Mouse (Mus musculus) forebrain, embryonic 14.5 days (tissue): ENCODE measurements around the gene Dhrs4. TPM values are rescaled to one million over a fixed set of nuclear protein-coding genes. Genes with fewer than 3 reads are reported as not detected.

Experiments
- ATAC-seq: fragments of 200-750 bp; cut with Nextera tagmentation; 2 replicates; pipeline ENCODE4 v1.8.0; 2017; ENCODE audit warnings: mild to moderate bottlenecking, moderate library complexity
- DNase-seq: peaks from one replicate; pipeline ENCODE4 v3.0.0-alpha.2; 2015; ENCODE audit warnings: low spot score
- H3K27ac ChIP-seq: fragments of 300-500 bp; sonication (generic); 2 replicates; pipeline ENCODE4 v1.5.1; 2014; ENCODE audit warnings: low read depth, mild to moderate bottlenecking, control low read depth, low read length, moderate library complexity
- H3K27me3 ChIP-seq: fragments of 300-500 bp; sonication (generic); replicated peaks from 2 replicates; pipeline ENCODE4 v1.6.1; 2014; ENCODE audit warnings: low read length, control low read depth, mixed read lengths; ENCODE audit not compliant: control insufficient read depth, insufficient read depth
- H3K36me3 ChIP-seq: fragments of 300-500 bp; sonication (generic); 2 replicates; pipeline ENCODE4 v1.6.1; 2014; ENCODE audit warnings: low read length, control low read depth; ENCODE audit not compliant: control insufficient read depth, insufficient read depth
- H3K4me1 ChIP-seq: fragments of 300-500 bp; sonication (generic); 2 replicates; pipeline ENCODE4 v1.6.1; 2014; ENCODE audit warnings: antibody characterized with exemption, low read length, control low read depth; ENCODE audit not compliant: control insufficient read depth, insufficient read depth
- H3K4me2 ChIP-seq: fragments of 300-500 bp; sonication (generic); 2 replicates; pipeline ENCODE4 v1.6.1; 2014; ENCODE audit warnings: mild to moderate bottlenecking, control low read depth, low read length
- H3K4me3 ChIP-seq: fragments of 300-500 bp; sonication (generic); 2 replicates; pipeline ENCODE4 v1.5.1; 2014; ENCODE audit warnings: low read depth, low read length, control low read depth
- H3K9ac ChIP-seq: fragments of 300-500 bp; sonication (generic); 2 replicates; pipeline ENCODE4 v1.6.1; 2014; ENCODE audit warnings: mild to moderate bottlenecking, low read length, control low read depth, moderate library complexity
- H3K9me3 ChIP-seq: fragments of 300-500 bp; sonication (generic); replicated peaks from 2 replicates; pipeline ENCODE4 v1.6.1; 2016; ENCODE audit warnings: low read length, control low read depth, mixed read lengths; ENCODE audit not compliant: control insufficient read depth
- WGBS: fragments of 180-500 bp; shearing (Covaris S2); extraction: QIAGEN DNeasy Blood & Tissue Kit; methylation state at CpG from one replicate; pipeline ENCODE4 v1.1.7; 2014; 5-methylcytosine and 5-hydroxymethylcytosine counted together
- polyA plus RNA-seq: library from polyadenylated mRNA; unstranded; fragments of >200 nt; fragmentation: Nextera tagmentation; extraction: Ambion mirVana; gene quantifications from 2 replicates; pipeline ENCODE4 v1.2.1, GENCODE M21; 2014

The Dhrs4 gene
- polyA plus RNA-seq, 1 experiment from 2014 or later: 31.1 TPM

DNA sequence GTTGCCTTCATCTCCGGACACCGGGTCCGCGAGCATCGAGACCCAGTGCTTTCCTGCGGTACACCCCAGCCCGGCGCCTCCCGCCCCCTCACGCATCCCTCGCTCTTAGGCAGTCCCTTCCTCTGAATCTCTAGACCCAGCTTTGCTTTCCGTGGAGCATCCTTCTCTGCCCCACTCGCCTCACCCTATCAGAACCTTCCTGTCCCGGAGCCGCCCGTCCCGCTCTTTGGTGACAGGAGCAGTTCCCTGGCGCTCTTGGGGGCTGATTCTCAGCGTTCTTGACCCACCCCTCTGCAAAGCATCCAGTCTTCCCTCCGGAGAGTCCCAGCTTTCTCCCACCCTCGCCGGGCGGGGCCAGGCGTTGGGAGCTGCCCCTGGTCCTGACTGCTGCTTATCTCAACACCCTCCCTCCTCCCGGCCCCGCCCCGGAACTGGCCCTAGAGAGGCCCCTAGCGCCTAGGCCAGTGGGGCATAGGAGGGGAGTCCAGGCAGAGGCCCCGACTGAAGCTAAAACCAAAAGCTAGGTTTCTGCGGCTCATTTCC lies 12.8 kb downstream of the Dhrs4 start:
- Histone ChIP-seq H3K27ac (peak overlapping the region; percentile 95), H3K27me3 (no peaks in the 10 kb centered on the region), H3K9me3 (no peaks in the 10 kb centered on the region), H3K4me3 (peak overlapping the region; percentile 78), H3K4me1 (peaks cover 6% of the 10 kb centered on the region), H3K4me2 (peak overlapping the region; percentile 82), H3K9ac (peak overlapping the region; percentile 95), H3K36me3 (peaks cover 28% of the 10 kb centered on the region)
- WGBS: under 1% methylated on average over 30 of the region's 30 CpGs
- DNase-seq (peak; percentile 68), ATAC-seq (peak; percentile 70)

DNA sequence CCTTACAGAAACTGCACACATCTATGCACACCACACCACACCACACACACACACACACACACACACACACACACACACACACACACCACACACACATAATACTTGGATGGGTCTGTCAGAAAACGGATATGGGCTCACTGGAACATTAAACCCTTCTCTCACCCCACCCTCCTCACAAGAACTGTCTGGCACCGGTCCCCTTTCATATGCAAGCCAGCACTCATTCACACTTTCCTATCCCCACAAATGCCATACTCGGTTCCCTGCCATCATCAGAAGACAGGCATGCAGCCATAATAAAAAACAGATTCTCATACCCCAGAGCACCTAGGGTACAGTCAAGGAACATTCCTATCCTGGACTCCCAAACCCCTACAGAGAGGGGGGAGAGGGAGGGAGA lies 13.5 kb downstream of the Dhrs4 start:
- H3K27ac ChIP-seq: peak overlapping the region; percentile 95; the same call in 1 of the 2 replicates
- ATAC-seq: peak; percentile 30; the same call in 1 of the 2 replicates
- peaks cover 6% of the 10 kb centered on the region for H3K4me1 ChIP-seq
- peak overlapping the region; percentile 95 for H3K9ac ChIP-seq
- H3K36me3 ChIP-seq: peaks cover 35% of the 10 kb centered on the region
- H3K9me3 ChIP-seq: no peaks in the 10 kb centered on the region
- DNase-seq: peak; percentile 77
- H3K4me3 ChIP-seq: peak overlapping the region; percentile 78
- peak overlapping the region; percentile 82 for H3K4me2 ChIP-seq
- WGBS: 46% methylated on average over 3 of the region's 3 CpGs
- H3K27me3 ChIP-seq: no peaks in the 10 kb centered on the region

DNA sequence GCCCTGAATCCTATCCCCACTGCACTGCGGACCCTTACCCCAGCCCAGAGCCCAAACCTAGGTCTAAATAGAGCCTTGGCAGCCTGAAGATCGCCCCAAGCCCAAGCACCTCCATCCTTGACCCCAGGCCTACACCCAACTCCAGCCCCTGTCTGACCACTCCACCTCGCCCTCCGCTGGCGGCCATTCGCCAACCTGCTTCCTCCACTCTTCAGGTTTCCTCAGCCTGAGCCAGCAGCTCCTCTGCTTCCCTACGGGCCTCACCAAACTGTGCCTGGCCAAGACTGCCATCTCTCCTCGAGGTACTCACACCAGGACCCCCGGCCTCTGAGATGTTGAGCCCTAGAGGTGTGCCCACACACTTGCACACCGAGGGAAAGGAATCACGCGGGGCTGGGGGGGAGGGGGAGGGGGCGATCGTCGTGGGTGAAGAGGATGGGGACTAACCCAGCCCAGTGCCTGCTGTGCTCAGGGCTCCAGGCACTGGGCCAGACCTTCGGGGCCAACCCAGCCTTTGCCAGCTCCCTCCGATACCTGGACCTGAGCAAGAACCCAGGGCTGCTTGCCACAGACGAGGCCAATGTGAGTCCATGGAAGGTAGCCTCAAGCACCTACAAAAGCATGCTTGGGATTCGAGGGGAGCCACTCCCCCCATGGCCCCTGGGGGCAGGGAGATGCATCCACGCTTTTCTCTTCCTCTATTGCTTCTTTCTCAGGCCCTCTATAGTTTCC lies 17.1 kb downstream of the Dhrs4 start:
- Histone ChIP-seq H3K9ac (no peak overlapping the region), H3K4me2 (no peak overlapping the region), H3K36me3 (peaks cover 66% of the 10 kb centered on the region), H3K27ac (no peak overlapping the region), H3K27me3 (no peaks in the 10 kb centered on the region), H3K4me3 (no peak overlapping the region), H3K9me3 (no peaks in the 10 kb centered on the region), H3K4me1 (peaks cover 3% of the 10 kb centered on the region; the same call in 1 of the 2 replicates)
- ATAC-seq (no peak), DNase-seq (no peak)
- WGBS: 73% methylated on average over 20 of the region's 20 CpGs

DNA sequence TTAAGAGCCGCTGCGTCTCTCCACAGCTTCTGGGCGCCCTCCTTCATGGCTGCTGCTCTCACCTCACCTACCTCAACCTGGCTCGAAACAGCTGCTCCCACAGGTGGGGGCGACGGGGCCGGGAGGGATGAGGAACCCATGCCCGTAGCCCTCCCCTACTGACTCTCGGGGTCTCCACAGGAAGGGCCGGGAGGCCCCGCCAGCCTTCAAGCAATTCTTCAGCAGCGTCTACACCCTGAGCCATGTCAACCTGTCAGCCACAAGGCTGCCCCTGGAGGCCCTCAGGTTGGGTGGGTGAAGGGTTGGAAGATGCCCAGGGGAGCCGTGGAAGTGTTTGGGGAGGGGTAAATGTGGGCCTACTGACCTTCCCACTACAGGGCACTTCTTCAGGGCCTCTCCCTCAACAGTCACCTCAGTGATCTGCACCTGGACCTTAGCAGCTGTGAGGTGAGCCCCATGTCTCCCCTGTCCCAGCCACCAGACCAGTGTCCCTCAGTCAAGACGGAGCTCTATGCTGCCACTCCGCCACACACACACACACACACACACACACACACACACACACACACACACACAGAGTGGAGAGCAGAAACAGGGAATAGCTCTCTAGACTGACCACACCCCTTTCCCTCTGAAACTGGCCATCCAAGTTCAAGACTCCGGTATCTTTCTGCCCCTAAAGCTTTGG lies 18.3 kb downstream of the Dhrs4 start:
- Histone ChIP-seq H3K4me3 (no peak overlapping the region), H3K27ac (no peak overlapping the region), H3K9me3 (no peaks in the 10 kb centered on the region), H3K4me2 (no peak overlapping the region), H3K9ac (no peak overlapping the region), H3K36me3 (peaks cover 78% of the 10 kb centered on the region), H3K4me1 (no peaks in the 10 kb centered on the region), H3K27me3 (no peaks in the 10 kb centered on the region)
- ATAC-seq (peak; percentile 16), DNase-seq (no peak)
- WGBS: 76% methylated on average over 16 of the region's 16 CpGs

DNA sequence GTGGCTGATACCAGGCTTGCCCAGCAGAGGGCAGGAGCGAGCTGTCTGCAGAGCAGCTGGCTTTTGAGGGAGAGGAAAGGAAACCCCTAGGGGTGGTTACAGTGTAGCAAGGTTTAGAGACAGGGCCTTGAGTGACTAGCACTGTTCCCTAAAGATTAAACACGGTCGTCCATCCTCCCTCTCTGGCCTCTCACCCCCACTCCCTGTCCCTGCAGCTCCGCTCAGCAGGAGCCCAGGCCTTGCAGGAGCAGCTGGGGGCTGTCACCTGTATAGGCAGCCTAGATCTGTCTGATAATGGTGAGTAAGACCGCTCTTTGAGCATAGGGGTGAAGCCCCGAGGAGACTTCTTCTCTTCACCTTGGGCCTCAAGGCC lies 18.9 kb downstream of the Dhrs4 start:
- Histone ChIP-seq H3K36me3 (peaks cover 84% of the 10 kb centered on the region), H3K4me3 (no peak overlapping the region), H3K9ac (peak overlapping the region; percentile 45; the same call in 1 of the 2 replicates), H3K4me1 (no peaks in the 10 kb centered on the region), H3K27me3 (no peaks in the 10 kb centered on the region), H3K4me2 (no peak overlapping the region), H3K9me3 (no peaks in the 10 kb centered on the region), H3K27ac (no peak overlapping the region)
- WGBS: 36% methylated on average over 6 of the region's 6 CpGs
- ATAC-seq (peak; percentile 66), DNase-seq (peak; percentile 87)

DNA sequence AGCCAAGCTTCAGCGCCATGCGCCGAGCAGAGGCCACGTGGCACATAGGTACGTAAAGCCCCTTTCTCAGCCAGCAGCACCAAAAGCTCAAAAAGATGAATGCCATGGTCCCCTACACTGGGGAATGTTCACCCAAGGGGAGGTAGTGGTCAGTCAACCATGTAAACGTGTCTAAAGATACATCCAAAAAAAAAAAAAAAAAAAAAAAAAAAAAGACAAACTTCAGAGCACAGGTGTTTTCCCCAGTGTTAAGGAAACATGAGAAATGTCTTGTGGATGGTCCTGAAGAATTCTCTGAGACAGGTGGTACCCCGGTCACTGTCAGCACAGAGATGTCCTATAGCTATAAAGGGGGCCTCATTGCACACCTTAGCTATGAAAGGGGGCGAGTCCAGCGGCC lies 27.1 kb downstream of the Dhrs4 start:
- no peak overlapping the region for H3K9ac ChIP-seq
- DNase-seq (no peak), ATAC-seq (no peak)
- no peaks in the 10 kb centered on the region for H3K9me3 ChIP-seq
- H3K36me3 ChIP-seq: peaks cover 51% of the 10 kb centered on the region
- H3K4me1 ChIP-seq: no peaks in the 10 kb centered on the region
- 88% methylated on average over 9 of the region's 9 CpGs for WGBS
- H3K27me3 ChIP-seq: no peaks in the 10 kb centered on the region
- no peak overlapping the region for H3K4me2 ChIP-seq
- no peak overlapping the region for H3K27ac ChIP-seq
- H3K4me3 ChIP-seq: no peak overlapping the region

DNA sequence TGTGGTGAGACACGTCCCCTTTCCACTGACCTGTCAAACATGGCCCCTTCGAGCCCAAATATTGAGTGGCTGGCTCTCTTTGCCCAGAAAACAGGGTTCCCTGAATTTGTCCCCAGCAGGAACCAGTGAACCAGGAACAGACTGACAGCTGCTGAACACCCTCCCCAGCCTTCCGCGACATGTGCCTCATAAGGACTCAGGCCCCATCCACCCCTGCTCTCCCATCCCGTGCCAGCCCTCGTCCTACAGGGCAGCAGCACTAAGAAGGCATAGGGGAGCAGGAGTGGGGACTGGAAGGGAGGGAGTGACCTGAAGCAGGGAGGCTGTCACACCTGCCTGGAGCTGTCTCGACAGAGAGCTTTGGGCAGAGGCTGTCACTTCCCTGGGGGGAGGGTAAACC lies 29.2 kb downstream of the Dhrs4 start:
- no peak overlapping the region for H3K9ac ChIP-seq
- H3K27me3 ChIP-seq: no peaks in the 10 kb centered on the region
- H3K4me1 ChIP-seq: no peaks in the 10 kb centered on the region
- 58% methylated on average over 7 of the region's 7 CpGs for WGBS
- H3K36me3 ChIP-seq: peaks cover 29% of the 10 kb centered on the region
- DNase-seq: no peak
- no peaks in the 10 kb centered on the region for H3K9me3 ChIP-seq
- H3K4me2 ChIP-seq: no peak overlapping the region
- H3K4me3 ChIP-seq: no peak overlapping the region
- ATAC-seq: no peak
- H3K27ac ChIP-seq: no peak overlapping the region

DNA sequence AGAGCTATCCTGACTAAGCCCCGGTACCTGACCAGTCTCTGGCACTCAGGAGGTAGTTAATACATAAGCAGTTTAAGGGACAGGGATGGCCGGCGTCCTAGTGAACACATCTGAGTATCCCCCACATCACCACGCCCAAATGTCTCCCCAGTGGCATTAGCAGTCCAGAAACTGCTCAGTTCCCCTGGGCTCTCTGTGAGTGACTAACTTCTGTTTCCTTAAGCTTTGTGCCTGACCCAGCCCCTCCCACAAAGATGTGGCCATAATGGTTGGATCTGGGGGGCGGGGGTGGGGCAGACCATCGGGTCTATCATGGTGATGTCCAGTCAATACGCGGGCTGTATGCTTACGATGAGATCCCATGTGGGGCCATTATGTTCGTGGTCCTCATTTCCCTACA lies 31.0 kb downstream of the Dhrs4 start:
- no peak for DNase-seq

More for the DNA sequence above, 31.0 kb downstream of the Dhrs4 start:
- Histone ChIP-seq H3K4me1 (no peaks in the 10 kb centered on the region), H3K27me3 (no peaks in the 10 kb centered on the region), H3K4me3 (no peak overlapping the region), H3K27ac (no peak overlapping the region), H3K9me3 (no peaks in the 10 kb centered on the region), H3K36me3 (peaks cover 18% of the 10 kb centered on the region; the same call in 1 of the 2 replicates), H3K9ac (no peak overlapping the region), H3K4me2 (no peak overlapping the region)
- no peak for ATAC-seq
- WGBS: 83% methylated on average over 10 of the region's 10 CpGs
